Mouse (Mus musculus) cerebellum, postnatal 10 days (tissue): Measurements from ENCODE around the gene Zbtb46.
"Not testable (repeated sequence)": the region's sequence is repeated elsewhere in the genome, so short reads cannot be mapped to it uniquely, and the experiment has no call there.

ENCODE experiments used
- DNase-seq, 2 experiments: peaks; one replicate each; pipeline ENCODE4 v3.0.0; 2021; ENCODE audit warnings: mixed read lengths in 2 of 2

Zbtb46 gene

DNA sequence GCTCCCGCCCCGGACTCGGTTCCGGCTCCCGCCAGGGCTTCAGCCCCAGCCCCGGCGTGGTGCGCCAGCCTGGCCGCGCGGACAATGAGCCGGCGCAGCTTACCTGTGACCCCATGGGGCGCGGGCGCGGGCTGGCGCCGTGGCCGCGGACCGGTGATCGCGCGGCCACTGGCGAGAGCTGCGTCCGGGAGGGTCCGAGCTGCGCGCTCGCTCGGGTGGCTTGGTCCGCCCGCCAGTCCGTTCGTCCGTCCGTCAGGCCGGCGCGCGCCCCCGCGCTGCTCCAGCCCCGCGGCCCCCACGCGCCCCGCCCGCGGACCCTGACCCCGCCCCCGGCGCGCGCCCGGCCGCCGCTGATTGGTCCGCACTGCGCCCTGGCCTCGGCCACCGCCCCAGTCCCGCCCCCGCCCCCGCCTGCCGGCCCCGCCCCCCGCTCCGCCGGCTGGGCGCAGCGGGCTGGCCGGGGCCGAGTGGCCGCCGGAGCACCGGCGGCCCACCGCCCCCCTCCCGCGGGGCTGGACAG is at the start of gene Zbtb46:
Zbtb46 (minus strand) TSS at position 274 of the 520 bp plus-strand sequence.
- DNase-seq, result peak; percentile 96 to 97

DNA sequence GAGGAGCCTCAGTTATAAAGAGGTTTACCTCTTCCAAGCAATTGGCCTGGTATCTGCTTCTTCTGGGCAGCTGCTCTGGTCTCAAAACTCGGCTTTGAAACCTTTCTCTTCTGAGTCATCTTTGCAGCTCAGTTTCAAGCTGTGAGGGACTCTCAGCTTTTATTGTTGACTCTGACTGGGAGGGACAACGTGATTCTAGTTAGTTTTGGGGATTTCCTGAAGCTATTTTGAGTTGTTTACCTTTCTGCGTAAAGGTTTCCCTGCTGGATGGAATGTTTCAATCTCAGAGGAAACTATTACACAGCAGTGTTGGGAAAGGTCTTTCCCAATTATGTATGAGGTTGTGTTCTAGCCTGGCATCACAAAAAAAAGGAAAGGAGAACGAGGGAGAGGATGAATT is 39.4 kb upstream of the Zbtb46 start:
- no peak for DNase-seq

DNA sequence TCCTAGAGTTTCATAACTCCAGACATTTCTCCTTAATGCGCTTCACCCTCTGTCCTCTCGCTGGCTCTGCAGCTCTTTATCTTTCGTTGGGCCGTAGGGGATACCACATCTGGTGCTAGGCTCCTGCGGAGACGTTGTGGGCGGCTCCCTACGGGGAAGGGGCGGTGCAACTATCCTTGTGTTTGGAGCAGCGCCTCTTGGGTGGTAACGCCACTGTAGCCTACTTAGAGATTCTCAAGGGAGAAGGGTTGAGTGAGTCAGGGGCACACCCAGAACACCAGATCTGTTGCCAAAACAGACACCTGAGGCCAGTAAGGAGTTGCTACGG is 38.3 kb upstream of the Zbtb46 start:
- peak in 1 of 2 experiments; percentile 54 for DNase-seq

DNA sequence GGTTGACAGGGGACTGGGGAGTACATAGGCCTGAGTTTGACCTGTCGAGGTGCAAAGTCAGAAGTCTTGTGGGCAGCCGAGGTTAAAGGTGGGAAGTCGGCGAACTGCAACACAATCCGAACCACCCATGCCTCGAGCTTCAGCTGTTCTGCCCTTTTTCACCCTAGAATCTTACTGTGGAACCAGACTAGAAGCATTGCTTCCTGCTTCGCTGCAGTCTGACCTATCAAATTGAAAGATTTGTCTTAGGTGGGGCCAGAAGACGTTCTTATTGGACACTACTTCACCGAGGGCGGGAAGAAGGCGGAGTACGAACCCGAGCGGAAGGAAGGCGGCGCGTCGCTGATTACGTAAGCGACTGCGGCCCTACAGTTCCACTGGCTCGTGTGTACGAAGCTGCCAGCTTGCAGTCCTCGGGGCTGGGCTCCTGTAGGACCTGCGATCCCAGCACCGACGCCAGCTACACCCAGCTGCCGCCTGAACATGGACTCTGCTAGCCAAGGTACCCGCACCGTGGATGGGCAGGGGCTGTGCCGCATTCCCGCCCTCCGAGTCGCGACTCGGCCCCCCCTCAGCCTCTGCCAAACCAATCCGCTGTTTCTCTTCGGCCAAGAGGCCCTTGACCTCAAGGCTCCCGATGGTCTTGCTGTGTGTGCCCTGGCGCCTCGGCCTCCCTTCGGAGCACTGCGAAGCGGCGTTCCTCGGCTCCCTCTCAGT is 37.8 kb upstream of the Zbtb46 start, which contains the start of gene Tpd52l2:
Tpd52l2 (plus strand) TSS at position 312 of the 717 bp plus-strand sequence.
- DNase-seq, result peak; percentile 95 to 97

DNA sequence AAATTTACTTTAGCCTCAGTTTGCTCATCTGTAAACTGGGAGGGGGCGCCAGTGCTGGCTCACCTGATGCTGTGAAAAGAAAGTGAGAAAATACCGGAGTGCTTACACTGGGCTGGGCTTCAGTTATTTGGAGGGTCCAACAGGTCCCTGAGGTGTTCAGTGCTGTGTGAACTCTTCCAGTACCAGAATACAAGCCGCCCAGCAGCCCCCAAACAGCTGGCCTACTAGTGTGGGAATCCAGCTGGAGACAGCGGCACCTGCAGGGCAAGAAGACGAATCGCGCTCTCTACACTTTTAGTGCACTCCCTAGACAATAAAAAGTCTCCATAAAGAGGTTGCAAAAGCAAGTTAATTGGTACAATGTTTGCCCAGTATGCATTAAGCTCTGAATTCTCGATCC is 37.1 kb upstream of the Zbtb46 start:
- DNase-seq, result peak; percentile 68 to 74

DNA sequence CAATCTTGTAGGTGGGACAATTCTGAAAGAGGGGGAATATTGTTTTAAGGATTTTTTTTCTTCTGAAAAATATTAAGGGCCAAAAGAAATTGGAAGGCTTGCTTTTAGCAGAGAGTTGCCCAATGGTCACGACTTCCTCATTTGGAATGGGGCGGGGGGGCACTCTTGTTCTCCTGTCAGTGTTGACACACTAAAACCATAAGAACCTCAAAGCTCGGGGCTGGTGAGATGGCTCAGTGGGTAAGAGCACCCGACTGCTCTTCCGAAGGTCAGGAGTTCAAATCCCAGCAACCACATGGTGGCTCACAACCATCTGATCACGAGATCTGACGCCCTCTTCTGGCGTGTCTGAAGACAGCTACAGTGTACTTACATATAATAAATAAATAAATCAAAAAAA is 36.6 kb upstream of the Zbtb46 start:
- DNase-seq, result not testable (repeated sequence)

DNA sequence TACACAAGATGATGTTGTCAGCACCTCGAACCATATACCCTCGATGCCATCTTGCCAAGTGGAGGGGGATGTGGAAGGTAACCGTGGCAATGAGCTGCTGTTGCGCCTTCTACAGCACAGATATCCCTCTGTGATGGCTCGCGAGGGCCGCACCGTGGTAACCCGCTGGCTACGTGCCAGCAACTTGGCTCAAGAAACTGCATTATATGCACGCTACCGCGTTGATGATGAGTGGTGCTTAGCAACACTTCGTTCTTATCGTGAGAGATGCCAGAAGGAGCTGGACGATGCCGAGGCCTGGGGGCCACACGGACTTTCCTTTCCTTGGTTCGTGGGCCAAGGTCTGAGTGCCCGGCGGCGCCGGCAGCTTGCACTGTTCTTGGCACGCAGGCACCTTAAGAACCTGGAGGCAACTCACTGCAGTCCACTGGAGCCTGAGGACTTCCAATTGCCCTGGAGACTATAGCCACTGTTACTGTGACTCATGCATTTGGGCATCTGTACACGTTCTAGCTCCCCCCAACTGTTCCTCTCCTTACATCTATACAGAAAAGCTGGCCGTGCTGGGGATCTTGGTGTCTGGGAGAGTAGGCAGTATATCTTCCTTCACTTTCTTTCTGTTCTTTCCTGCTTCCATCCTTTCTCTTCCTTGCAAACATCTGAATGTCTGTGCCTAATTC is 35.2 kb upstream of the Zbtb46 start:
- peak; percentile 56 to 58 for DNase-seq

DNA sequence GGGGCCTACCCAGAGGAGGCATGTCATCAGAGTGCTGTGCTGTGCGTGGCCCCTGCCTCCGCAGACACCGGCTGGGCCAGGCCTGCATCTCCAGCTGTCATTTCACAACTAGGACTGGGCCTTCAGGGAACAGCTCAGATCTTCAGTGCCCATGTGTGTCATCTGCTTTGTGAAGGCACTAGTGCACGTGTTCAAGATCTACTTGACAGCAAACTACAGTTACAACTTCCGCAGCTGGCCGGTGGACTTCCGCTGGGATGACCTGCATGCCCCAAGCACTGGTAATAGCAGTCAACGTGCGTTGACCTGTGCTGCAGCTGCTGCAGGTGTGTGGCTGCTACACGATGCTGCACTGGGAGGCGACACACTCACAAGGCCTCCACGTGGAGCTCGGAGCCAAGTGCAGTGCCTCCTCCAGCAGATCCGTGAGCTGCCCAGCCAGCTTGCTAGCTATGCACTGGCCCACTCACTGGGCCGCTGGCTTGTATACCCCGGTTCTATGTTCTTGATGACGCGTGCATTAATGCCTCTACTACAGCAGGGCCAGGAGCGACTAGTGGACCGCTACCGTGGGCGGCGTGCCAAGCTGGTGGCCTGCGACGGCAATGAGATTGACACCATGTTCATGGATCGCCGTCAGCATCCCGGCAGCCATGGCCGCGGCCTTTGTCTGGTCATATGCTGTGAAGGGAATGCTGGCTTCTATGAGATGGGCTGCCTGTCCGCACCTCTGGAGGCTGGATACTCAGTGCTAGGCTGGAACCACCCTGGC is 34.1 kb upstream of the Zbtb46 start, which contains the start of gene Abhd16b:
Abhd16b (plus strand) TSS at position 51 of the 772 bp plus-strand sequence.
- peak; percentile 49 to 54 for DNase-seq

DNA sequence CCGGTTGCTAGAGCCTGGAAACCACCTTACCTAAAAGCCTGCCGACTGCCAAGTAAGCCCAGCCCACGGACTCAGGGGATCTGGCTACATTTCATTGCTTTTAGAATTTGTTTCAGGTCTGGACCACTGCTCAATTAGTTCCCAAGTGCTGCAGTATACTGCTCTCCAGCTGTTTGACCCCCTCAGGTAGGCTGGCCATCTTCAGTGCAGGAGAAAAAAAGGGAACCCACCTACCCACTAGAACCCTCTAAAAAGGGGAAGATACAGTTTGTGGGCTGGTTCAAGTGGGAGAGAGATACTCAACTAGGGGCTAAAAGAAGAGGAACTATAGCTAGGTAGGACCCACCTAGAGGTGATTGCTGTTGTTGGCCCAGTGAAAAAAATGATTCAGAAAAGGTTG is 33.0 kb upstream of the Zbtb46 start:
- no peak for DNase-seq

DNA sequence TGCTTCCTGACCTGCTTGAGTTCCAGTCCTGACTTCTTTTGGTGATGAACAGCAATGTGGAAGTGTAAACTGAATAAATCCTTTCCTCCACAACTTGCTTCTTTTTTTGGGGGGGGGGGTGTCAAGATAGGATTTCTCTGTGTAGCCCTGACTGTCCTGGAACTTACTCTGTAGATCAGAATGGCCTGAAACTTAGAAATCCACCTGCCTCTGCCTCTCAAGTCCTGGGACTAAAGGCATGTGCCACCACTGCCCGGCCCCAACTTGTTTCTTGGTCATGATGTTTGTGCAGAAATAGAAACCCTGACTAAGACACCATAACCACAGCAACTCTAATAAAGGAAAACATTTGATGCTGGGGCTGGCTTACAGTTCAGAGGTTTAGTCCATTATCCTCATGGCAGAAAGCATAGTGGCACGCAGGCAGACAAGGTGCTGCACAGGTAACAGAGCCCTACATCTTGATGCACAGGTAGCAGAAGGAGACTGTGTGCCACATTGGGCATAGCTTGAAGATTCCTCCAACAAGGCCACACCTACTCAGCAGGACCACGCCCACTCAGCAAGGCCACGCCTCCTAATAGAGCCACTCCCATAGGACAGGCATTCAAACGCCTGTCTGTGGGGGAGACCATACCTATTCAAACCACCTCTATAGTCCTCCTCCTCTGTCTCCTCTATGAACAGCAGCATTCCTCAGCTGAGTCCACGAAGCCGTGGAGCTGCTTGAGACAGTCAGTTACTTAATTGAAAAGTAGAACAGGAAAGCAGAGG is 32.4 kb upstream of the Zbtb46 start:
- DNase-seq, result no peak

DNA sequence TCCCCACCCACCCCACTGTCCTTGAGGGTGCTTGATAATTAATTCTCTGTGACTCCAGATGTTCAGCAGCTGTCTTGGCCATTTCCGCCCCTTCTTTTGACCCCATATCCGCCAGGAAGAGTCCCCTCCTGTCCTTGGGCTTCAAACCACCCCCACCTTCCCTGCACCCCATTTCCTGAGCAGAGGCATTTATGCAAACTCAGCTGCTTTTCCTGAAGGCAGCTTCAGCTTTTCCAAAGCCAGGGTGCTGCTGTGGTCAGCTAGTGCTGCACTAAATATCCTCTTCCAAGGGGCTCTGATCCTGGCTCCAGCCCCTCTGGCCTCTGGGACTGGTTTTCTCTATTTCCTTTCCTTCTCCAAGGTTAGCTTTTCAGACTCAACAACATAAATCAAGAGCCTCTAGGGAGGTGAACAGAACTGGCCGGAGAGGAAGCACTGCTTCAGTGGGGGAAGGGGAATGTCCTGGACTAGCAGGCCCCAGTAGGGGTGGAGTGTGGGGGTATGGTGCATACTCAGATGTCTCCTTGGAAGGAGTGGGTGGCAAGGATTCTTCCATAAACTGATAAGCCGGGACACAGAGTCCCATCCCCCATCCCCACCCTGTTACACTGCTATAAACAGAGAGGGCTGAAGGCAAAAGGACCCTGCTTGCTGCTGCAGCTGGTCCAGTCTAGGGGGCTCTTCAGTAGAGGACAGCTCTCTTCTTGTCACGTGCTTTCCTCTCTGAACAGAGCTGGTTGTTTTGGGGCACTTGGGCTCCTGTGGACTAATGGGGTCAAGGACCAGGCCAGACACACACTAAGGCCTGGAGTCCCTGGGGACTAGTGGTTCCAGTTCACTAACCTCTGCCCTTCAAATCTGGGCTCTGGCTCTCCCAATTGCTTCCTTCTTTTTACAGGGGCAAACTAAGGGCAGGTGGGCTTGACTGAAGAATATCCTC is 28.4 kb upstream of the Zbtb46 start:
- DNase-seq, result no peak

DNA sequence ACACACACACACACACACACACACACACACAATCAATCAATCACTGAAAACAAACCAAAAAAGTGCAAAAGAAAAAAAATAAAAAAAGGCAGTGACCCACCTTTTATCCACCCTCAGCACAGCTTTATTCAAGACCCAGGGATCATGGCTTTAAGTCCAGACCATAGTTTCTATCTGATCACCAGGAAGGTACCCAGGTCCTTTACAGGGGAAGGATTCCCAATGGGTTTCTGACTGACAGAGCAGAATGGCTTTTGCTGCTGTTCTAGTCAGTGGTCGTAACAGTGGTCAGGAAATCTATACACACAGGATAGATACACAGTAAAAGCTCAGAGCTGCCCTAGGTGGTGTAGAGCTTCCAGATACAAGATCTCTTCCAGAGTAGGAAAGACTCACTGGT is 26.5 kb upstream of the Zbtb46 start:
- DNase-seq, result no peak

DNA sequence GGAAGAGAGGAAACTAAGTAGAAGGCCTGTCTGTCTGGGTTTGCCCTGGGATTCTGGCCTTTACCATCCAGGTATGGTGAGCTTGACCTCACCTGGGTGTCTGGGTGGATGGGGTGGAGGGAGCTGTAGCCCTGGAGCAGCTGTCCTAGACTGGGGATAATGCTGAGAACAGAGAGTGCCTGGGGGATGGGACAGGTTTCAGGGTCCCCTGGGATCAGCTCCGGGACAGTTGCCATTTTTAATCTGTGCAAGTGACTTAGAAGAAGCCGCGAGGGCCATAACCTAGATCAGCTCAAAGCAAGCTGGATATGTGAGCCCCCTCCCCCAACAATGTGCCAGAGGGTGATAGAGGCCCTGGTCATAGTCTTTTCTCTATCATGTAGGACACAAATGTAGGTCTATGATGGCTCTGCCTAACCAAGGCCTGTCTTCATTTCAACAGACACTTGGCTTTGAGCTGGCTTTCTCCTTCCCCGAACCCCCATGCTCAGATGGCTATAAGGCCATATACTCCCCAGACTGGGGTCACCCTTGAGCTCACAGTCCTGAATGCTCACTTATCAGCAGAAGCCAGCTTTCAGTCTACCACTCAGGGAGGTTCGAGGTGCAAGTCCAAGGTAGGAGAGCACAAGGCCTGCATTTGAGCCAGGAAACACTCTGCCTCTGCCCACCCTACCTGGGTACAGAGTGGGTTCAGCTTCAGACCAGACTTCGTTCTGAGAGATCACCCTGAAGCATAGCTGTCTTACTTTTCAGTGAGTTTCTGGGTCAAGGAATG is 25.4 kb upstream of the Zbtb46 start:
- peak; percentile 63 to 67 for DNase-seq

DNA sequence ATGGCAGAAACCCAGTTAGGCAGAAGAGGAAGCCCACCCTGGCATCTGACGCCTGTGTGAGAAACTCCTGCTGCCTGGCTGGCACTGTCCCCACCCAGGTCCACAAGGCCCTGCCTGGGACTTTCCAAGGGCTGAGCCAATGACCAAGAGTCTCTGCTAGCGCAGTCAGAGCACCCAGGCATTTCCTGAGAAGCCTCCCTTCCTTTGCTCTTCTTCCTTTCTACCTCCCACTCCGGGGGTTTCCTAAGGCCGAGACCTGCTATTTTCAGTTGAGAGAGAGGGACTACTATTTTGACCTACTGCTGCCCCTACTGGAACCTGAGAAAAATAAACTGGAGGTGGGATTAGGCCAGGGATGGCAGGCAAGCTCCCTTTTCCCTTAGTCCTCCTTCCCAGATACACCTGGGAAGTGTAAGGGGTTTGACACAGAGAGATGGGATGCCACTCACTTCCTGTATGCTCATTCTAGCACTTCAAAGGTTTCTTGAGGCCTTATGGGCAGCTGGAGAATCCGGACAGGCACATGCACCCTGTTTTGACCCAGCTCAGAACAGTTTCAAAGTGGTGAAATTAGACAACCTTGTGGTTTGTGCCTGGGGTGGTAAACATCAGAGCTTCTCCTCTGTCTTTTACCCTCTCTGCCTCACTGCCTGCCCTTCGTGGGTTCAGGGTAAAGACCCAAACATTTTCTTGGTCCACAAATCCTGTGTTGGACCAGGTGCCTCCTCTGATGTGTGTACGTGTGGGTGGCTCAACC is 24.5 kb upstream of the Zbtb46 start:
- DNase-seq, result peak; percentile 86 to 88

DNA sequence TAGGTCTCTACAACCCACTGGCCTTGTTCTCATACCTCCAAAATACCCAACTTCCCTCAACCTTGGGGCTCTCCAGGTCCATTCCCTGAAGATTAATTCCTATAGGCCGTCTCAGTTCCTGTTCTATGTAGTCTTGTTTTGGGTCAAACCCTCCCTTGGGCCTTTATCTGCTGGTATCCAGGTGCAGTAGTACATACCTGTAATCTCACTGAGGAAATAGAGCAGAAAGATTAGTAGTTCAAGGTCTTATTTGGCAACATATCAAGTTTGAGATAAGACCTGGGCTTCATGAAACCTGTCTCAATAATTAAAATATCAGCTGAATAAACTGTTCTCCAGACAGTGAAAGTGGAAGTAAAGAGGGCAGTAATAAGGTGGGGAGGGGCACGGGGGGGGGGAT is 23.9 kb upstream of the Zbtb46 start:
- DNase-seq, result no peak

DNA sequence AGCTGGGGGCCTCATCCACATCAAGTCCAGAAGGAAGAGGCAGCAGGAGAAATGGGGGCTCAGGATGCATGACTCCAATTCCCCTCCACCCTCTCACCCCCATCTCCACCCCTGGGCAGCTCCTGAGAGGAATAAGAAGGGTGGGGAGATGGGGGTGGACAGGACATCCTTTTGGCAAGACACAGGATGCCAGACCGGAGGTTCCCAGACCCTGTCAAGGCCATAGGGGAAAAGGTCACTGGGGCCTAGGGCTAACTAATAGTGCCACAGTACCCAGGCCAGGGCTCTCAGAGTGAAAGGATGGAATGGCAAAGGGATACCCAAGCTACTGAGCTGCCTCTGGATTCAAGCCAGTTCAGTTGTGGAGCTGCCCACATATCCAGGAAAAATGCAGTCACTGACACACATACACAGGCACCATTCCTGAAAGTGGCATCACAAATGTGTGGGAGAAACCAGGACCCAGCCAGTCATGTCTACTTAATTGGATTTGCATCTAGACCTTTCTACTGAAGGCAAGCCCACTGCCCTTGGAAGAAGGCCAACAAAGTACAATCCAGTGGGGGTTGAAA is 13.1 kb upstream of the Zbtb46 start:
- DNase-seq, result peak in 1 of 2 experiments; percentile 20

DNA sequence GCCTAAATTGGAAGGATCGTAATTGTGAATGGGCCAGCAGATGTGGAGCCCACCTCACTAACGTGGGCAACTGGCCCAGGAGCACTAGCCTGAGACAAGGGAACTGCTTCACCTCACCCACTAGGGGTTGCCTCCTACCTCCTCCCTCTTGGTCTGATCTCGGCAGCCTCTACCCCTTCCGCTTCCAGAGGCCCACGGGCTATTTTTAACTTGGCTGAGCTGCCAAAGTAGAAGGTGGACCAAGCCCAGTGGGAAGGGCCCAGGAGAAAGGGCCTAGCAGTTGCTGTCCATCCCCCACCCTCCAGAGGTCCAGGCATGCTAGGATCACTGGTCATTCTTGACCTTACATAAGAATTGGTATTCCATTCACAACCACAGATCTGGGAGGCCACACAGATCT is 12.0 kb upstream of the Zbtb46 start:
- peak; percentile 35 to 45 for DNase-seq

DNA sequence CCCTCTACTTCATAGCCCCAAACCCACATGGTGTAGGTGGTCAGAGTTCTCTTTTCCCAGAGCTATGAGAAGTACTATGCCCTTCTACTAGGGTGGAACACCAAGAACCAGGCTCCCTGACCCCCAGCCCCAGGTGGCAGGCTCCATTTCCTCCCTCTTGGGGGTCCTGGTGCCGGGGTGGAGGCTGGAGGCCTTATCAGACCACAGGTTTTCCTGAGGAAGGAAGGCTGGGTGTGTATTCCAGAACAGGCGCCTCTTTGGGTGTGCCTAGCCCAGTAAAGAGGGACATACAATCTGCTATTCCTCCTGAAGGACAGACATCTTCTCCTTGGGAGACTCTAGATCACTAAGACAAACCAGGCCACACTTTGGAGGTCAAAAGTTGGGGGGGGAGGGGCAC is 11.1 kb upstream of the Zbtb46 start:
- DNase-seq, result no peak

DNA sequence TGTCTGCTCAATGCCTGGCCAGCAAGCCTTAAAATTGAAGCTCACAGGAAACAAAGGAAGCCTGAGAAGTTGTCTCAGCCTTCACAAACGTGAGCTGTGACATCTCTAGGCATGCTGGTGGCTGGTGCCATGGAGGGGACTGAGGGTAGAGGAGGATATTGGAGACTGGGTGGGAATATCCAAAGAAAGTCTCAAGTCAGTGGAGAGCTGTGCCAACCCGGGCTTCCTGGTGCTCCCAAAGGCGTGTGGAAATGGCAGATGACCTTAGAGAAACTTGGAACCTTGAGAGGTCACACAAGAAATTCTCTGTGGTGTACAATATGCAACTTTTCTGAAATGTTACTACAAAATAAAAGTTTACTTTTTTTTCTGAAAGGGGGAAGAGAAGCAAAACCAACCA is 6.2 kb upstream of the Zbtb46 start:
- peak in 1 of 2 experiments; percentile 18 for DNase-seq
